Mouse (Mus musculus): ENCODE measurements at regions not wholly inside any gene's neighbourhood (a gene's known extent, or its start where the extent isn't known, plus 50 kb on each side); places are given as distances from the start of the nearest gene placed in this dataset.

GRCm38 (mm10) chr11:32133996-32134395 lies 66.1 kb downstream of the Il9r start:
- TF ChIP-seq FLI1 (IDR thresholded peaks at IDR 0.05; ENCODE audit: low read length) (no peak), GATA1 (IDR thresholded peaks at IDR 0.05; ENCODE audit: borderline replicate concordance, low read length) (no peak)
